Mouse (Mus musculus): Measurements from ENCODE around the gene Gstm5.
"Not testable (repeated sequence)": the region's sequence is repeated elsewhere in the genome, so short reads cannot be mapped to it uniquely, and the experiment has no call there.

The Gstm5 gene

GRCm38 (mm10) chr3:107873335-107874251, 22.0 kb upstream of the Gstm5 start:
- DNase-seq (ENCODE audit: low read depth, low spot score): no peak

DNA sequence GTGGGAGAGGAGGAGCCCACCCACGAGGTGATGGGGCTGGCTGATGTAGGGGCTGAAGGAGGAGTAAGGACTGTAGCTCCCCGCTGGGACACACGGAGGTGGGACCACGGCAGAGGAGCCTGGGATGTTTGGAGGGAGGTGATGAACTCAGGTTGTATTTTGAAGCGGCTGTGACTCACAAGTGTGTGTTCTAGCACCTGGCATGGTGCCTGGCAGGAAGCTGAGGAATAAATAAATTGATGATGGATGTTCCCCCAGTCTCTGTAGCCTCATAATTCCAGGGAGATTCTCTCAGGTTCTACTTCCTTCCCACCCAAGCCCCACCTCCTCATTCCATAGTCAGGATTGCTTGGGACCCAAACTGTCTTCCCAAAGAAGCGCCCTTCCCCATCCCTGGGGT, 20.4 kb upstream of the Gstm5 start:
- DNase-seq (ENCODE audit: low read depth, low spot score): no peak

DNA sequence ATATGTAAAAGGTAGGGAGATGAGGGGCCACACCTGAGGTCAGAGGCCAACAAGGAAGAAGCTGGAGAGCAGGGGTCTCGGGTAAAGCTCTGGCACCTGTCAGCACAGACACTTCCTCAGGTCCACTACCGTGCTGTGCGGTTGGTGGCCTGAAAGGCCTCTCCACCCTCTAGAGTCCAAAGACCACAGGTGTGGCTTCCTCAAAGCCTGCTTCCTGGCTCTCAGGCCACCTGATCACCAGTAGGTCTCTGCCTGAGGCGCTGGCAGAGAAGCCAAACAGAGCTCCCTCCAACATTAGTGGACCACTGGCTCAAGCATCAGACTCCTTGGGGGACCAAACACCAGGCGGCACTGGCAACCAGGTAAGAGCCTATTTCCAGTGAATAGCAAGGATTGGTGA, 18.6 kb upstream of the Gstm5 start, which contains the start of gene Eps8l3:
Gene Eps8l3 (plus strand): TSS at position 225 of the 400 bp plus-strand sequence.
- DNase-seq (ENCODE audit: low read depth, low spot score): no peak

GRCm38 (mm10) chr3:107877747-107878736, 17.6 kb upstream of the Gstm5 start:
- no peak for DNase-seq (ENCODE audit: low read depth, low spot score)

DNA sequence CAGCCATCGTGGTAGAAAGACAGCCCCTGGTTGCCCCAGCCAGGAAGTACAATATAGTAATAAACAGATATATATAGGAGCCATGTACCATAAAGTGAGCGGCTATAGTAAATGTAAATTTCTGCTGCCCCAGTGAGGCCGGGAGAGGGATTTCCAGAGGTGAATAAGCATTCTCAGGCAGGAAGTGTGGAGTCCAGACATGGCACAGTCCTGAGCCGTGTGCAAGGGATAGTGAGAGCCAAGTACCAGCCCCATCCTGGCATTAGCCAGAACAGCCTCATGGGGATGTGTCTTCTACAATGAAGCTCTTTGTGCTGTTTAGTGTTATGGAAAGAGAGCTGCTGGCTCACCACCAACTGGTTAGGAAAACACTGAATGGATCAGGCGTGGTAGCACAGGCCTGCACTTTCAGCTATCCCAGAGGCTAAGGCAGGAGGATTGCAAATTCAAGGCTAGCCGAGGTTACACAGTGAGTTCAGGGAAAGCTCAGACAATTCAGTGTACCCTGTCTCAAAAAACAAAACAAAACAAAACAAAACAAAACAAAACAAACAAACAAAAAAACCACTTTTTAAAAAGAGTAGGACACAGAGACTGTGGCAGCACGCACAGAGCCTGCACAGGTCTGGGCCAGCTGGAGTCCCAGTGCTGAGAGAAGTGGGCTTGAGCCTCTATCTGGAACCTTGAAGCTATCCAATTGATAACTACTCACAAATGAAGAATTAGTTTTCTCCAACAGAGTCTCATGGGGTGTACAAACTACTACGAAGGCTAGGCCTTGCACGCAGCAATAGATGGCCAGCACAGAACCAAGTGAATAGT, 7.7 kb upstream of the Gstm5 start:
- no peak for DNase-seq (ENCODE audit: low read depth, low spot score)

GRCm38 (mm10) chr3:107889236-107889635, 6.4 kb upstream of the Gstm5 start:
- DNase-seq (ENCODE audit: low read depth, low spot score): not testable (repeated sequence)

GRCm38 (mm10) chr3:107895194-107895719, 364 bp upstream of the Gstm5 start:
- DNase-seq (ENCODE audit: low read depth, low spot score): no peak

DNA sequence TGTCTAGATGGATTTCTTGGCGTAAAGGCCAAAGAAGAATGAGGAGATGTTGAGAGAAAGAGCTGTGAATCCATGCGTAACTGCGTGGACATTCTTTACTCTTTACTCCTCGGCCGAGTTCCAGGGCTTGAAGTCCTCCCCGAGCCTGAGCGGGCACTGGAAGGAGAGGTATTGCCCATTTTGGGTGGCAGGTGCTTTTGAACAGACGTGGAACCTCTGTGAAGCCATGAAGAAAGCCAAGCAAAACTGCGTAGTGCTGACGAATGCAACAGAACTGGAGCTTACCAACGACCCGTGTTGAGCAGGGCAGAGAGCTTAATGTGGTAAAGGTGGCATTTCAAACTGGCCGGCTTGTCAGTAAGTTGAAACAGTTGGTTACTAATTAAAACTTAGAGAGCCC, 3.1 kb downstream of the Gstm5 start:
- no peak for DNase-seq (ENCODE audit: low read depth, low spot score)

DNA sequence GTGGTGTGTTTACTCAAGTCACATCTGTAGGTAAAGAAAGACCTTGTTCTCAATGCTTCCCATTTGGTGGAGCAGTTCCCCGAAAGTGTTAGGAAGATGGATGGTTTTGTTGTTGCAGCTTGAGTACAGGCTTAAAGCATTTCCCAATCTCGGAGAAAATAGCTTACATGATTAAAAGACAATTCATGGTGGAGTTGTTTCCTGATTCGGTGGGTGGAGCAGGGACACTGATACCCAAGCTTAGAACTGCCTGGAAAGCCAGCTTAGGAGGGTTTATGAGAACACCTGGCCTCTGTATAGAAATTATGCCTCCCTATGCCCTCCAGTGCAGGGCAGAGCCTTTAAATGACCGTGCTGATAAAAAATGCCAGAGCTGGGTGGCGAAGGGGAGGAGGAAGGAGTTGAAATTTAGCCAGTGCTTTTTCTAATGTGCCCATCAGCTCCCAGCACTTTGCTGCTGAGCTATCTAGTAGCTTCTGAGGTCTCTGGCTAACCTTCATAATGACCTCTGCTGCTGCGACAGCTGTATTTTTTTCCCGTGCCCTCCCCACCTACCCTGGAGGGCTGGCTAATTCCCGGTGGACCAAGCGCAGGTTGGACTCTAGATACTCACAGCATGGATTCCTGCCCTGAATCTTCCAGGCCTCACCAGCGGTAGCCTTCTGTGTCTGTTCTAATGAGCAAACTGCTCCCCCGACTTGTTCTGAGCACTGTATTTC, 5.5 kb downstream of the Gstm5 start:
- no peak for DNase-seq (ENCODE audit: low read depth, low spot score)

GRCm38 (mm10) chr3:107905942-107906341, 10.3 kb downstream of the Gstm5 start:
- DNase-seq (ENCODE audit: low read depth, low spot score): no peak

DNA sequence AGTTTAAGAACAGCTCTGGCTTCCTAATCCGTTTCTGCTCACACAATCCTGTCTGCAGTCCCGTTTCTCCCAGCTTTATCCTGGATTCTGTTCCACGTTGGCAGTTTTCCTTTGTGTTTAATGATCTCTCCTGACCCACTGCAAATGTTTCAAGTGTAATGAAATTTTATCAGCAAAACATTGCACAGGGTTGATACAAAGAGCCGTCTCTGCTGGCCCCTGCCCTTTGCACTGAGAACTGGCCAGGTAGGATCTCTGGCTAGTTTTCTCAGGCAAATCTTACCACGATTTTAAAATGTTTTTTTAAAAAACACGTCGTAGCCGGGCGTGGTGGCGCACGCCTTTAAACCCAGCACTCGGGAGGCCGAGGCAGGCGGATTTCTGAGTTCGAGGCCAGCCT, 21.1 kb downstream of the Gstm5 start:
- no peak for DNase-seq (ENCODE audit: low read depth, low spot score)

GRCm38 (mm10) chr3:107917097-107917496, 21.5 kb downstream of the Gstm5 start:
- peak; percentile 33 for DNase-seq (ENCODE audit: low read depth, low spot score)

DNA sequence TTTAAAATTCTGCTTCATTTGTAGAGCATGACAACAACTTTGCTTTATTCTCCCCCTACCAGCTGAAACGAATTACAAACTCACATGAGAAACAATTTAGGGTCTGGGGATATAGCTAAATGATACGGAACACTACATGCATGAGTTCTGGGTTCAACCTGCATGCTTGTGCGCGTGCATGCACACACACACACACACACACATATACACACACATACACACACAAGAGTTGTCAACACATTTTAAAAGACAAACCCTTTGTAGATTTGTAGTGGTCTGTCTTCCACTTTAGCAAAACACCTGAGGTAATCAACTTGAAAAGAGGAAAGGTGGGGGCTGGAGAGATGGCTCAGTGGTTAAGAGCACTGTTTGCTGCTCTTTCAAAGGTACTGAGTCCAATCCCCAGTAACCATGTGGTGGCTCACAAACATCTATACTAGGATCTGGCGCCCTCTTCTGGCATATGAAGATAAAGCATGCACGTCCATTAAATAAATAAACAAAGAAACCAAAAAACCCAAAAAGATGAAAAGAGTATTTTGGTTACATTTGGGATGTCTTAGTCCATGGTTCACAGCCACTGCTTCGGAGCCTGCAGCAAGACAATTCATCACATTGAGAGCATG, 22.3 kb downstream of the Gstm5 start:
- DNase-seq (ENCODE audit: low read depth, low spot score): peak; percentile 67

- DNase-seq (ENCODE audit: low read depth, low spot score): no peak
Observed at GRCm38 (mm10) chr3:107920348-107920747, 24.7 kb downstream of the Gstm5 start.

DNA sequence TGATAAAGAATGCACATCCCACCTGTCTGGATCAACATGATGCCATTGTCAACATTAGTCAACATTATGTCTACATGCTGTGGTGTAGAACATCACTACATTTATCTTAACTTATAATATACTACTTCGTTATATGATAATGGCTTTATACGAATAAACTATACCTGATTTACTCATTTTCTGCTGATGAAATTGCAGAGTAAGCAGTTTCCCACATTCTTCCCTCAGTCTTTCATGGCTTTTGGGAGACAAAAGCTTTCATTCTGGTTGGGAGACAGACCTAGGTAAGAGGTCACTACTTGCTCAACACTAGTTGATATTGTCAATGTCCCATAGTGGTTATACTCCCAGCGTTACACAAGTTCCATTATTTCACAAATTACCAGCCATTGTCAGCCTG, 29.7 kb downstream of the Gstm5 start:
- DNase-seq (ENCODE audit: low read depth, low spot score): no peak

DNA sequence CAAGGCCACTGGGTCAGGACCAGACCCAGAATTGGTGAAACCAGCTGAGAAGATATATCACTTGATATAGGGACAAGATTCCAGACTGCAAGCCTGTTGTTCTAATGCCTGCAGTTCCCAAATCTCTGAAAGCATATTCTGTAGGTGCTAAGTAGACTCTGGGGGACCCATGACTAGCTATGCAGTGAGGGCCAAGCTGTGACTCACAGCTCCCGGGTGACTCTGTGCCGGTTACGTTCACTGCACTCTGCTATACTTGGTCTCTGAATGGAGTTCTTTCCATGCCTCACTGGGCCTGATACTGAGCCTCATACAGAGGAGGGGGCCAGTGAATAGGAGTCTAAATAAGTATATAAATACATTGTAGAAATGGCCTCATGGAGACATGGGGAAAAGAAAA, 32.2 kb downstream of the Gstm5 start:
- DNase-seq (ENCODE audit: low read depth, low spot score): no peak

- DNase-seq (ENCODE audit: low read depth, low spot score): no peak
Observed at GRCm38 (mm10) chr3:107928691-107929090, 33.1 kb downstream of the Gstm5 start.

GRCm38 (mm10) chr3:107929243-107929642, 33.6 kb downstream of the Gstm5 start:
- DNase-seq (ENCODE audit: low read depth, low spot score): no peak

DNA sequence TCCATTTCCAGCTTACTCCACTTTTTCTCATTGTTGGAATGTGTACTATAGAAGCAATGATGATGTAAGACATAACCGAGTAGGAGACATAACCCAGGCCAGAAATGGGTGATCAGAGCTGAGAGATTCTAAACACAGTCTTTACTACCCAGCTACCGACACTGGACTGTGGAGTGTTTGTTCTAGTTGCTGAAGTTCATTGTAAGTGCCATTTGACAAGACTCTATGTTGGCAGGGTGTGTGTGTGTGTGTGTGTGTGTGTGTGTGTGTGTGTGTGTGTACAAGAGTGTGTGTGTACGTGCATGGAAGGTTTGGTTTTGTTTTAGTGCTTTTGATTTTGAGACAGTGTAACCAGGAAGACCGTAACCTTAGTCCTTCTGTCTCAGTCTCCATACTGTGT, 34.1 kb downstream of the Gstm5 start:
- no peak for DNase-seq (ENCODE audit: low read depth, low spot score)

GRCm38 (mm10) chr3:107931134-107931533, 35.5 kb downstream of the Gstm5 start:
- DNase-seq (ENCODE audit: low read depth, low spot score): no peak

Data from A20 (cell line).